Comparison of ENCODE assay signal across 28 mouse cellular contexts in genomic region chr2:117794285-117794684, GRCm38 (mm10).
A peak's percentile ranks its signal among the peaks of the same experiment; 100 is the strongest.
DNase-seq lines count a peak whose midpoint lies in the region; ATAC-seq lines count a peak whose summit lies in the region.
"Had no signal": no experiment of that assay in that cellular context is flagged by ENCODE, and none has a peak within 500 bp of the region (broad histone marks: within the 10 kb centered on the region; RNA-seq: fewer than 3 reads in every experiment).

No protein-coding gene starts in this region.

- H3K36me3 ChIP-seq in limb, embryonic 11.5 days (ENCODE audit: control insufficient read depth, insufficient read depth, low read length): no peaks in the 10 kb centered on the region
- H3K36me3 ChIP-seq in limb, embryonic 10.5 days: no peaks in the 10 kb centered on the region
- H3K36me3 ChIP-seq in embryonic facial prominence, embryonic 10.5 days (replicated peaks): no peaks in the 10 kb centered on the region
- no peaks in the 10 kb centered on the region for H3K36me3 ChIP-seq in embryonic facial prominence, embryonic 14.5 days (ENCODE audit: control insufficient read depth, insufficient read depth, low read length)
- H3K36me3 ChIP-seq in limb, embryonic 13.5 days: no peaks in the 10 kb centered on the region
- H3K36me3 ChIP-seq in intestine, embryonic 15.5 days: no peaks in the 10 kb centered on the region
- H3K36me3 ChIP-seq: forebrain, embryonic 12.5 days; liver, embryonic 15.5 days; neural tube, embryonic 15.5 days had no signal

- peak overlapping the region; percentile 55 for H3K27ac ChIP-seq in limb, embryonic 11.5 days (replicated peaks; ENCODE audit: low read depth, low read length)
- H3K27ac ChIP-seq in limb, embryonic 10.5 days: no peak overlapping the region
- H3K27ac ChIP-seq in embryonic facial prominence, embryonic 10.5 days (replicated peaks): peak overlapping the region; percentile 46; the same call in 1 of the 2 replicates
- peak overlapping the region; percentile 55; the same call in 1 of the 2 replicates for H3K27ac ChIP-seq in embryonic facial prominence, embryonic 14.5 days (replicated peaks; ENCODE audit: low read depth, low read length)
- H3K27ac ChIP-seq in limb, embryonic 13.5 days: peak overlapping the region; percentile 67
- no peak overlapping the region for H3K27ac ChIP-seq in intestine, embryonic 15.5 days
- H3K27ac ChIP-seq: forebrain, embryonic 12.5 days; hindbrain, postnatal 0 days; liver, embryonic 15.5 days; macrophage; neural tube, embryonic 15.5 days had no signal

- no peak overlapping the region for H3K4me2 ChIP-seq in limb, embryonic 11.5 days (ENCODE audit: low read depth, severe bottlenecking)
- H3K4me2 ChIP-seq in embryonic facial prominence, embryonic 14.5 days (ENCODE audit: low read depth, low read length): no peak overlapping the region
- H3K4me2 ChIP-seq in limb, embryonic 13.5 days (replicated peaks): no peak overlapping the region
- no peak overlapping the region for H3K4me2 ChIP-seq in intestine, embryonic 15.5 days (replicated peaks)
- H3K4me2 ChIP-seq: forebrain, embryonic 12.5 days; liver, embryonic 15.5 days; lung, embryonic 14.5 days; neural tube, embryonic 15.5 days had no signal

- no peak overlapping the region for H3K4me3 ChIP-seq in limb, embryonic 11.5 days (ENCODE audit: low read depth, low read length)
- H3K4me3 ChIP-seq in limb, embryonic 10.5 days: no peak overlapping the region
- H3K4me3 ChIP-seq in embryonic facial prominence, embryonic 10.5 days: no peak overlapping the region
- H3K4me3 ChIP-seq in embryonic facial prominence, embryonic 14.5 days (ENCODE audit: low read depth, low read length): no peak overlapping the region
- no peak overlapping the region for H3K4me3 ChIP-seq in limb, embryonic 13.5 days
- no peak overlapping the region for H3K4me3 ChIP-seq in intestine, embryonic 15.5 days (replicated peaks)
- H3K4me3 ChIP-seq: forebrain, embryonic 12.5 days; liver, embryonic 15.5 days; neural tube, embryonic 15.5 days had no signal

- H3K9me3 ChIP-seq in limb, embryonic 11.5 days (ENCODE audit: control insufficient read depth, low read length): no peaks in the 10 kb centered on the region
- no peaks in the 10 kb centered on the region for H3K9me3 ChIP-seq in limb, embryonic 10.5 days (replicated peaks)
- H3K9me3 ChIP-seq in embryonic facial prominence, embryonic 10.5 days: no peaks in the 10 kb centered on the region
- no peaks in the 10 kb centered on the region for H3K9me3 ChIP-seq in embryonic facial prominence, embryonic 14.5 days (ENCODE audit: control insufficient read depth, low read length)
- no peaks in the 10 kb centered on the region for H3K9me3 ChIP-seq in limb, embryonic 13.5 days
- H3K9me3 ChIP-seq in intestine, embryonic 15.5 days: no peaks in the 10 kb centered on the region
- H3K9me3 ChIP-seq: forebrain, embryonic 12.5 days; liver, embryonic 15.5 days; neural tube, embryonic 15.5 days had no signal

- intact Hi-C loops in left cerebral cortex, postnatal 10 days (cut with DNase I): no loop called here

- no peak overlapping the region for H3K9ac ChIP-seq in limb, embryonic 11.5 days (ENCODE audit: low read length)
- H3K9ac ChIP-seq in embryonic facial prominence, embryonic 14.5 days (ENCODE audit: low read depth, low read length): no peak overlapping the region
- H3K9ac ChIP-seq in limb, embryonic 13.5 days: no peak overlapping the region
- H3K9ac ChIP-seq in intestine, embryonic 15.5 days: no peak overlapping the region
- H3K9ac ChIP-seq: forebrain, embryonic 12.5 days; forebrain, postnatal 0 days; liver, embryonic 15.5 days; lung, embryonic 14.5 days; neural tube, embryonic 15.5 days had no signal

- no peak for ATAC-seq in limb, embryonic 11.5 days (ENCODE audit: insufficient number of reproducible peaks, low FRiP score, low TSS enrichment, low read depth)
- ATAC-seq in embryonic facial prominence, embryonic 14.5 days (ENCODE audit: low read depth): 0 out of 2 replicates have a peak, but pooled peaks have one; percentile 12
- ATAC-seq in limb, embryonic 13.5 days (ENCODE audit: low FRiP score, low read depth): no peak
- ATAC-seq in intestine, embryonic 15.5 days: no peak
- ATAC-seq: forebrain, postnatal 0 days; hindbrain, postnatal 0 days; intestine, postnatal 0 days had no signal

- H3K4me1 ChIP-seq in limb, embryonic 11.5 days (ENCODE audit: control insufficient read depth, insufficient read depth, low read length): no peaks in the 10 kb centered on the region
- H3K4me1 ChIP-seq in limb, embryonic 10.5 days: peaks cover 18% of the 10 kb centered on the region
- H3K4me1 ChIP-seq in embryonic facial prominence, embryonic 10.5 days: peaks cover 23% of the 10 kb centered on the region
- peaks cover 13% of the 10 kb centered on the region for H3K4me1 ChIP-seq in embryonic facial prominence, embryonic 14.5 days (ENCODE audit: control insufficient read depth, insufficient read depth, low read length)
- peaks cover 19% of the 10 kb centered on the region for H3K4me1 ChIP-seq in limb, embryonic 13.5 days
- H3K4me1 ChIP-seq in intestine, embryonic 15.5 days (replicated peaks): no peaks in the 10 kb centered on the region
- H3K4me1 ChIP-seq: forebrain, embryonic 12.5 days; liver, embryonic 15.5 days; neural tube, embryonic 15.5 days had no signal

- no peak for DNase-seq in limb, embryonic 11.5 days (ENCODE audit: low spot score)
- no peak for DNase-seq in limb, embryonic 10.5 days (ENCODE audit: low spot score)
- DNase-seq in embryonic facial prominence, embryonic 10.5 days (ENCODE audit: low spot score): no peak
- DNase-seq in embryonic facial prominence, embryonic 14.5 days (ENCODE audit: low spot score): peak; percentile 78
- no peak for DNase-seq in left cerebral cortex, postnatal 10 days (ENCODE audit: extremely low spot score in 1 of 2, low spot score in 2 of 2)
- no peak for DNase-seq in gastrocnemius, adult 8-10 months (ENCODE audit: low spot score in 2 of 2)
- DNase-seq: adrenal gland, postnatal 14 days; cerebellum, adult 11-12 months; cerebellum, postnatal 10 days; forebrain, postnatal 0 days; gastrocnemius, postnatal 14 days; kidney, adult 9 months; kidney, postnatal 10 days; layer of hippocampus, postnatal 36 days; liver; lung, embryonic 14.5 days; midbrain, embryonic 14.5 days; right cerebral cortex, postnatal 25 days; thymus, adult 2 months; thymus, postnatal 36 days had no signal

- WGBS in limb, embryonic 11.5 days: 36% methylated on average over 1 of the region's 1 CpGs
- WGBS in limb, embryonic 10.5 days: 66% methylated on average over 1 of the region's 1 CpGs
- WGBS in embryonic facial prominence, embryonic 10.5 days: 36% methylated on average over 1 of the region's 1 CpGs
- 20% methylated on average over 1 of the region's 1 CpGs for WGBS in embryonic facial prominence, embryonic 14.5 days
- WGBS in limb, embryonic 13.5 days: 29% methylated on average over 1 of the region's 1 CpGs
- WGBS in intestine, embryonic 15.5 days: 65% methylated on average over 1 of the region's 1 CpGs

- H3K27me3 ChIP-seq in limb, embryonic 11.5 days (ENCODE audit: control insufficient read depth, insufficient read depth, low read length): no peaks in the 10 kb centered on the region
- H3K27me3 ChIP-seq in limb, embryonic 10.5 days (ENCODE audit: low read depth, poor library complexity, severe bottlenecking): no peaks in the 10 kb centered on the region
- no peaks in the 10 kb centered on the region for H3K27me3 ChIP-seq in embryonic facial prominence, embryonic 10.5 days (replicated peaks; ENCODE audit: low read depth, poor library complexity, severe bottlenecking)
- H3K27me3 ChIP-seq in embryonic facial prominence, embryonic 14.5 days (replicated peaks; ENCODE audit: control insufficient read depth, insufficient read depth, low read length): no peaks in the 10 kb centered on the region
- no peaks in the 10 kb centered on the region for H3K27me3 ChIP-seq in limb, embryonic 13.5 days
- H3K27me3 ChIP-seq in intestine, embryonic 15.5 days (replicated peaks): no peaks in the 10 kb centered on the region
- H3K27me3 ChIP-seq: forebrain, embryonic 12.5 days; liver, embryonic 15.5 days; neural tube, embryonic 15.5 days had no signal

Comparison
In these comparisons a context has a peak if more than half of its experiments do, and no peak if none do; other contexts are left out.
1. H3K27ac ChIP-seq: peak in limb, embryonic 11.5 days (single experiment), embryonic facial prominence, embryonic 10.5 days (single experiment), embryonic facial prominence, embryonic 14.5 days (single experiment) and limb, embryonic 13.5 days (single experiment); none in limb, embryonic 10.5 days (single experiment) and intestine, embryonic 15.5 days (single experiment).